Mouse (Mus musculus): Measurements from ENCODE around the gene Rassf4.

DNA sequence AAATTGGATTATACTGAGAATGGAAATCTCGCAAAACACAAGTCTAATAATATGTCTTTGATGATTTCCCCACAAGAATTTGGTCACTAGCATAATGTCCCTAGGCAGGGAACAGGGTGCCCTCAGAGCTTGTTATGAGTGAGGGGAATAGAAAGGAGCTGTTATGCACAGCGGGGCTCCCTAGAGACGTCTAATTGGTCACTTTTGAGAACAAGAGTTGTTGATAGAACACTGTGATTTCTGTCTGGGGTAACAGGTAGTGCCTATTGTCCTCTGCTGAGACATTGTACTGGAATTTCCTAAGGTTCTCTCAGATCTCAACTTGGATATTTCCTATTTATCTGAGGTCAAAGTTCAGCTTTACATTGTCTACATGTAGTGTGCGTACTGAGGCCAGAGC, 89.7 kb downstream of the Rassf4 start, which contains the start of gene Olfr215:
- no peak for TF ChIP-seq CTCF (IDR thresholded peaks at IDR 0.05; ENCODE audit: borderline replicate concordance, control insufficient read depth, extremely low read depth, insufficient read depth, low read length, poor library complexity)
- no peak for TF ChIP-seq POLR2A (IDR thresholded peaks at IDR 0.05; ENCODE audit: control insufficient read depth, extremely low read depth, insufficient read depth, low read length, poor library complexity)
